Mouse (Mus musculus): ENCODE measurements at regions not wholly inside any gene's neighbourhood (a gene's known extent, or its start where the extent isn't known, plus 50 kb on each side); places are given as distances from the start of the nearest gene placed in this dataset.
"Not testable (repeated sequence)": the region's sequence is repeated elsewhere in the genome, so short reads cannot be mapped to it uniquely, and the experiment has no call there.

- no peaks in the 10 kb centered on the region for H3K27me3 ChIP-seq (ENCODE audit: control insufficient read depth, insufficient read depth, low read depth, low read length)
- no peak overlapping the region for H3K9ac ChIP-seq (ENCODE audit: low read depth, low read length)
- ATAC-seq (ENCODE audit: low read depth), result no peak
- no peaks in the 10 kb centered on the region for H3K4me1 ChIP-seq (ENCODE audit: control insufficient read depth, low read depth, low read length)
- no peaks in the 10 kb centered on the region for H3K9me3 ChIP-seq (replicated peaks; ENCODE audit: control insufficient read depth, low read length)
- H3K4me2 ChIP-seq (ENCODE audit: low read depth, low read length), result no peak overlapping the region
- H3K36me3 ChIP-seq (ENCODE audit: control insufficient read depth, insufficient read depth), result no peaks in the 10 kb centered on the region
- H3K27ac ChIP-seq (ENCODE audit: low read length), result no peak overlapping the region
- H3K4me3 ChIP-seq (ENCODE audit: low read depth, low read length), result no peak overlapping the region
- 76% methylated on average over 2 of the region's 2 CpGs for WGBS (ENCODE audit: insufficient replicate concordance)
Observed at GRCm38 (mm10) chr3:21673466-21673865, 403.0 kb upstream of the Tbl1xr1 start.

GRCm38 (mm10) chr3:21678265-21678664 is 398.2 kb upstream of the Tbl1xr1 start:
- Histone ChIP-seq H3K27ac (ENCODE audit: low read length) (no peak overlapping the region), H3K36me3 (ENCODE audit: control insufficient read depth, insufficient read depth) (no peaks in the 10 kb centered on the region), H3K4me2 (ENCODE audit: low read depth, low read length) (no peak overlapping the region), H3K9ac (ENCODE audit: low read depth, low read length) (no peak overlapping the region), H3K4me1 (ENCODE audit: control insufficient read depth, low read depth, low read length) (no peaks in the 10 kb centered on the region), H3K4me3 (ENCODE audit: low read depth, low read length) (no peak overlapping the region), H3K9me3 (replicated peaks; ENCODE audit: control insufficient read depth, low read length) (no peaks in the 10 kb centered on the region), H3K27me3 (ENCODE audit: control insufficient read depth, insufficient read depth, low read depth, low read length) (no peaks in the 10 kb centered on the region)
- no peak for ATAC-seq (ENCODE audit: low read depth)

- Histone ChIP-seq H3K27me3 (ENCODE audit: control insufficient read depth, insufficient read depth, low read depth, low read length) (no peaks in the 10 kb centered on the region), H3K36me3 (ENCODE audit: control insufficient read depth, insufficient read depth) (no peaks in the 10 kb centered on the region), H3K4me1 (ENCODE audit: control insufficient read depth, low read depth, low read length) (no peaks in the 10 kb centered on the region), H3K9ac (ENCODE audit: low read depth, low read length) (no peak overlapping the region), H3K27ac (ENCODE audit: low read length) (no peak overlapping the region), H3K9me3 (replicated peaks; ENCODE audit: control insufficient read depth, low read length) (no peaks in the 10 kb centered on the region), H3K4me3 (ENCODE audit: low read depth, low read length) (no peak overlapping the region), H3K4me2 (ENCODE audit: low read depth, low read length) (no peak overlapping the region)
- ATAC-seq (ENCODE audit: low read depth), result no peak
Observed at GRCm38 (mm10) chr3:21678734-21679133, 397.7 kb upstream of the Tbl1xr1 start.

GRCm38 (mm10) chr3:21697980-21698672 is 378.3 kb upstream of the Tbl1xr1 start:
- H3K9me3 ChIP-seq (replicated peaks; ENCODE audit: control insufficient read depth, low read length); H3K4me2 ChIP-seq (ENCODE audit: low read depth, low read length); H3K27ac ChIP-seq (ENCODE audit: low read length); ATAC-seq (ENCODE audit: low read depth); H3K4me3 ChIP-seq (ENCODE audit: low read depth, low read length); H3K9ac ChIP-seq (ENCODE audit: low read depth, low read length); H3K27me3 ChIP-seq (ENCODE audit: control insufficient read depth, insufficient read depth, low read depth, low read length); H3K36me3 ChIP-seq (ENCODE audit: control insufficient read depth, insufficient read depth); H3K4me1 ChIP-seq (ENCODE audit: control insufficient read depth, low read depth, low read length): not testable (repeated sequence)
- 57% methylated on average over 1 of the region's 1 CpGs for WGBS (ENCODE audit: insufficient replicate concordance)

- WGBS (ENCODE audit: insufficient replicate concordance), result 81% methylated on average over 1 of the region's 1 CpGs
- H3K27me3 ChIP-seq (ENCODE audit: control insufficient read depth, insufficient read depth, low read depth, low read length), result no peaks in the 10 kb centered on the region
Observed at GRCm38 (mm10) chr3:21699526-21699925, 376.9 kb upstream of the Tbl1xr1 start.

GRCm38 (mm10) chr3:21700326-21700725 is 376.1 kb upstream of the Tbl1xr1 start:
- Histone ChIP-seq H3K27ac (ENCODE audit: low read length) (no peak overlapping the region), H3K9me3 (replicated peaks; ENCODE audit: control insufficient read depth, low read length) (no peaks in the 10 kb centered on the region)

More at GRCm38 (mm10) chr3:21699526-21699925, 376.9 kb upstream of the Tbl1xr1 start:
- Histone ChIP-seq H3K36me3 (ENCODE audit: control insufficient read depth, insufficient read depth) (no peaks in the 10 kb centered on the region), H3K9me3 (replicated peaks; ENCODE audit: control insufficient read depth, low read length) (no peaks in the 10 kb centered on the region), H3K4me1 (ENCODE audit: control insufficient read depth, low read depth, low read length) (no peaks in the 10 kb centered on the region), H3K4me3 (ENCODE audit: low read depth, low read length) (no peak overlapping the region), H3K9ac (ENCODE audit: low read depth, low read length) (no peak overlapping the region), H3K4me2 (ENCODE audit: low read depth, low read length) (no peak overlapping the region), H3K27ac (ENCODE audit: low read length) (no peak overlapping the region)
- no peak for ATAC-seq (ENCODE audit: low read depth)

GRCm38 (mm10) chr3:21726747-21727505 is 349.5 kb upstream of the Tbl1xr1 start:
- no peak overlapping the region for H3K9ac ChIP-seq (ENCODE audit: low read depth, low read length)
- H3K36me3 ChIP-seq (ENCODE audit: control insufficient read depth, insufficient read depth), result no peaks in the 10 kb centered on the region
- ATAC-seq (ENCODE audit: low read depth), result no peak
- no peak overlapping the region for H3K4me2 ChIP-seq (ENCODE audit: low read depth, low read length)
- H3K27ac ChIP-seq (ENCODE audit: low read length), result no peak overlapping the region
- no peaks in the 10 kb centered on the region for H3K27me3 ChIP-seq (ENCODE audit: control insufficient read depth, insufficient read depth, low read depth, low read length)
- WGBS (ENCODE audit: insufficient replicate concordance), result 49% methylated on average over 4 of the region's 4 CpGs
- H3K9me3 ChIP-seq (replicated peaks; ENCODE audit: control insufficient read depth, low read length), result no peaks in the 10 kb centered on the region
- H3K4me3 ChIP-seq (ENCODE audit: low read depth, low read length), result no peak overlapping the region
- no peaks in the 10 kb centered on the region for H3K4me1 ChIP-seq (ENCODE audit: control insufficient read depth, low read depth, low read length)

More at GRCm38 (mm10) chr3:21700326-21700725, 376.1 kb upstream of the Tbl1xr1 start:
- no peak overlapping the region for H3K9ac ChIP-seq (ENCODE audit: low read depth, low read length)
- H3K4me2 ChIP-seq (ENCODE audit: low read depth, low read length), result no peak overlapping the region
- no peaks in the 10 kb centered on the region for H3K27me3 ChIP-seq (ENCODE audit: control insufficient read depth, insufficient read depth, low read depth, low read length)
- no peak for ATAC-seq (ENCODE audit: low read depth)
- no peaks in the 10 kb centered on the region for H3K36me3 ChIP-seq (ENCODE audit: control insufficient read depth, insufficient read depth)
- no peak overlapping the region for H3K4me3 ChIP-seq (ENCODE audit: low read depth, low read length)
- no peaks in the 10 kb centered on the region for H3K4me1 ChIP-seq (ENCODE audit: control insufficient read depth, low read depth, low read length)
- WGBS (ENCODE audit: insufficient replicate concordance), result 38% methylated on average over 1 of the region's 1 CpGs

GRCm38 (mm10) chr3:21728019-21728418 is 348.4 kb upstream of the Tbl1xr1 start:
- 58% methylated on average over 4 of the region's 4 CpGs for WGBS (ENCODE audit: insufficient replicate concordance)
- no peaks in the 10 kb centered on the region for H3K4me1 ChIP-seq (ENCODE audit: control insufficient read depth, low read depth, low read length)
- H3K9ac ChIP-seq (ENCODE audit: low read depth, low read length), result no peak overlapping the region
- H3K27me3 ChIP-seq (ENCODE audit: control insufficient read depth, insufficient read depth, low read depth, low read length), result no peaks in the 10 kb centered on the region
- no peak overlapping the region for H3K4me3 ChIP-seq (ENCODE audit: low read depth, low read length)
- H3K36me3 ChIP-seq (ENCODE audit: control insufficient read depth, insufficient read depth), result no peaks in the 10 kb centered on the region
- H3K9me3 ChIP-seq (replicated peaks; ENCODE audit: control insufficient read depth, low read length), result no peaks in the 10 kb centered on the region
- H3K27ac ChIP-seq (ENCODE audit: low read length), result no peak overlapping the region
- ATAC-seq (ENCODE audit: low read depth), result no peak
- no peak overlapping the region for H3K4me2 ChIP-seq (ENCODE audit: low read depth, low read length)

- no peak for ATAC-seq (ENCODE audit: low read depth)
- Histone ChIP-seq H3K27me3 (ENCODE audit: control insufficient read depth, insufficient read depth, low read depth, low read length) (no peaks in the 10 kb centered on the region), H3K36me3 (ENCODE audit: control insufficient read depth, insufficient read depth) (no peaks in the 10 kb centered on the region), H3K9ac (ENCODE audit: low read depth, low read length) (no peak overlapping the region), H3K9me3 (replicated peaks; ENCODE audit: control insufficient read depth, low read length) (no peaks in the 10 kb centered on the region), H3K4me2 (ENCODE audit: low read depth, low read length) (no peak overlapping the region), H3K4me3 (ENCODE audit: low read depth, low read length) (no peak overlapping the region), H3K4me1 (ENCODE audit: control insufficient read depth, low read depth, low read length) (no peaks in the 10 kb centered on the region), H3K27ac (ENCODE audit: low read length) (no peak overlapping the region)
- WGBS (ENCODE audit: insufficient replicate concordance), result 76% methylated on average over 1 of the region's 1 CpGs
Observed at GRCm38 (mm10) chr3:21729328-21729727, 347.1 kb upstream of the Tbl1xr1 start.

Data from liver, embryonic 16.5 days (tissue).